Comparison of ENCODE assay signal across 21 mouse cellular contexts in the genomic region with DNA sequence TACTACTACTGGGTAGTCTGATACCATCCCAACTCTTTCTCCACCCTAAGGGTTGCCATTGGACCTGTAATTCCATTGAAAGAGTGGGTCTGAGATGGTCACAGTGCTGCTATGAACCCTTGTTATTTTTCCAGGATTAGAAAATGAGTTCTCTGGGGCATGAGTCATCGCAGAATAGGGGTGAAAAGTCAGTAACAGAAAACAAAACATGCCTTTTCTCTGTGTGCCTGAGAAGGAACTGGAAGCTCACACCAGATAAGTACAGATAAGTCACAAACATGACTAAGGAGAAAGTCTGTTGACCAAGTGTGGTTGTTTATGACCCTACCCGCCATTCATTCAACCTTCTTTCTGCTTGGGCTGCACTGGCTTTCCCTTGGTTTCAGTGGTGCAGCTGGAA.
DNase-seq lines count a peak whose midpoint lies in the region; ATAC-seq and TF ChIP-seq lines count a peak whose summit lies in the region.
"Had no signal": no experiment of that assay in that cellular context is flagged by ENCODE, and none has a peak within 500 bp of the region (broad histone marks: within the 10 kb centered on the region; RNA-seq: fewer than 3 reads in every experiment).

No protein-coding gene starts in this region.

- no peak overlapping the region for H3K27ac ChIP-seq in heart, embryonic 10.5 days
- no peak overlapping the region; the same call in 1 of the 2 replicates for H3K27ac ChIP-seq in liver, adult 2 months (replicated peaks; ENCODE audit: insufficient read depth, low read depth, low read length)
- no peak overlapping the region for H3K27ac ChIP-seq in liver, embryonic 12.5 days
- H3K27ac ChIP-seq: gastrocnemius, adult 2 months; hindbrain, embryonic 13.5 days; limb, embryonic 10.5 days; liver, embryonic 13.5 days; lung, embryonic 15.5 days; midbrain, embryonic 10.5 days; neural tube, embryonic 15.5 days had no signal

- H3K9ac ChIP-seq in liver, adult 2 months (ENCODE audit: low read depth, low read length), result no peak overlapping the region
- H3K9ac ChIP-seq in liver, embryonic 12.5 days, result no peak overlapping the region
- H3K9ac ChIP-seq: hindbrain, embryonic 13.5 days; liver, embryonic 13.5 days; lung, embryonic 15.5 days; neural tube, embryonic 15.5 days had no signal

- no peaks in the 10 kb centered on the region for H3K79me2 ChIP-seq in liver, adult 2 months (ENCODE audit: control insufficient read depth, insufficient read depth, low read length)

- peak; percentile 47 for DNase-seq in heart, adult 8-10 months (ENCODE audit: low spot score)
- DNase-seq in heart, embryonic 10.5 days (ENCODE audit: low spot score), result no peak
- peak; percentile 59 for DNase-seq in liver, adult 2 months (ENCODE audit: extremely low read depth, low read depth, low spot score)
- peak; percentile 9 for DNase-seq in 416B (ENCODE audit: low read depth)
- DNase-seq in fibroblast of lung, adult 2 months (ENCODE audit: low read depth), result peak; percentile 24
- no peak for DNase-seq in layer of hippocampus, postnatal 36 days
- DNase-seq in kidney, postnatal 36 days, result no peak
- DNase-seq: adrenal gland, postnatal 10 days; cerebellum, adult 8-10 months; gastrocnemius, adult 2 months; kidney, adult 11 months; liver, embryonic 13.5 days; lung, postnatal 4 days; right cerebral cortex, adult 18-20 months had no signal

- peaks cover 21% of the 10 kb centered on the region for H3K4me1 ChIP-seq in heart, embryonic 10.5 days
- H3K4me1 ChIP-seq in liver, adult 2 months (ENCODE audit: control insufficient read depth, insufficient read depth, low read length), result peaks cover 16% of the 10 kb centered on the region
- H3K4me1 ChIP-seq in liver, embryonic 12.5 days, result no peaks in the 10 kb centered on the region; the same call in 1 of the 2 replicates

- no peak for TF ChIP-seq POLR2A in liver, adult 2 months (IDR thresholded peaks at IDR 0.05; ENCODE audit: extremely low read depth, insufficient read depth, low read length)

- no peaks in the 10 kb centered on the region for H3K27me3 ChIP-seq in heart, embryonic 10.5 days (ENCODE audit: insufficient read depth, poor library complexity, severe bottlenecking)
- H3K27me3 ChIP-seq in liver, adult 2 months (ENCODE audit: control insufficient read depth, insufficient read depth, low read length), result no peaks in the 10 kb centered on the region
- no peaks in the 10 kb centered on the region for H3K27me3 ChIP-seq in liver, embryonic 12.5 days (replicated peaks)
- H3K27me3 ChIP-seq: hindbrain, embryonic 13.5 days; liver, embryonic 13.5 days; lung, embryonic 15.5 days; neural tube, embryonic 15.5 days had no signal

- no peaks in the 10 kb centered on the region for H3K36me3 ChIP-seq in heart, embryonic 10.5 days
- H3K36me3 ChIP-seq in liver, adult 2 months (ENCODE audit: control insufficient read depth, insufficient read depth, low read length), result no peaks in the 10 kb centered on the region
- H3K36me3 ChIP-seq in liver, embryonic 12.5 days, result no peaks in the 10 kb centered on the region
- H3K36me3 ChIP-seq: hindbrain, embryonic 13.5 days; limb, embryonic 10.5 days; liver, embryonic 13.5 days; lung, embryonic 15.5 days; midbrain, embryonic 10.5 days; neural tube, embryonic 15.5 days had no signal

- ATAC-seq in liver, embryonic 12.5 days, result no peak
- ATAC-seq: activated CD4-positive, CD25-positive, alpha-beta regulatory T cell, adult 4 months had no signal

- no peak overlapping the region for H3K4me2 ChIP-seq in liver, embryonic 12.5 days
- H3K4me2 ChIP-seq: hindbrain, embryonic 13.5 days; liver, embryonic 13.5 days; lung, embryonic 15.5 days; neural tube, embryonic 15.5 days had no signal

- no peaks in the 10 kb centered on the region for H3K9me3 ChIP-seq in heart, embryonic 10.5 days
- no peaks in the 10 kb centered on the region for H3K9me3 ChIP-seq in liver, embryonic 12.5 days (replicated peaks)
- H3K9me3 ChIP-seq: hindbrain, embryonic 13.5 days; limb, embryonic 10.5 days; liver, embryonic 13.5 days; lung, embryonic 15.5 days; midbrain, embryonic 10.5 days; neural tube, embryonic 15.5 days had no signal

- WGBS in heart, embryonic 10.5 days, result 68% methylated on average over 2 of the region's 2 CpGs
- 55% methylated on average over 2 of the region's 2 CpGs for WGBS in liver, adult 2 months
- 60% methylated on average over 2 of the region's 2 CpGs for WGBS in liver, embryonic 12.5 days (ENCODE audit: insufficient replicate concordance)

- TF ChIP-seq CTCF in liver, adult 2 months (IDR thresholded peaks at IDR 0.05; ENCODE audit: low read depth, low read length), result no peak

- no peak overlapping the region for H3K4me3 ChIP-seq in heart, embryonic 10.5 days
- H3K4me3 ChIP-seq in liver, adult 2 months (ENCODE audit: insufficient read depth, low read depth, low read length), result no peak overlapping the region
- H3K4me3 ChIP-seq in liver, embryonic 12.5 days, result no peak overlapping the region
- H3K4me3 ChIP-seq: gastrocnemius, adult 2 months; hindbrain, embryonic 13.5 days; limb, embryonic 10.5 days; liver, embryonic 13.5 days; lung, embryonic 15.5 days; midbrain, embryonic 10.5 days; neural tube, embryonic 15.5 days had no signal

Comparison
In these comparisons a context has a peak if more than half of its experiments do, and no peak if none do; other contexts are left out.
1. DNase-seq: peak in heart, adult 8-10 months (single experiment), liver, adult 2 months (single experiment), 416B (single experiment) and fibroblast of lung, adult 2 months (single experiment); none in heart, embryonic 10.5 days (single experiment), layer of hippocampus, postnatal 36 days (0 of 2) and kidney, postnatal 36 days (0 of 2).